Mouse (Mus musculus): Measurements from ENCODE around the gene Gm34653. TPM values are rescaled to one million over a fixed set of nuclear protein-coding genes. Genes with fewer than 3 reads are reported as not detected.
A peak's percentile ranks its signal among the peaks of the same experiment; 100 is the strongest.
"Not testable (repeated sequence)": the region's sequence is repeated elsewhere in the genome, so short reads cannot be mapped to it uniquely, and the experiment has no call there.

Gm34653 gene
- polyA plus RNA-seq (2012; rRNA removed) = not detected in 2 replicates

GRCm38 (mm10) chr2:34832766-34833457 is at the start of gene Gm34653:
Gene Gm34653, plus strand, starts transcription at chr2:34833007.
- not testable (repeated sequence) for H3K4me1 ChIP-seq (ENCODE audit: control insufficient read depth, insufficient read depth, low read length); H3K27me3 ChIP-seq (ENCODE audit: control insufficient read depth, insufficient read depth, low read length); DNase-seq; H3K4me3 ChIP-seq (replicated peaks; ENCODE audit: insufficient read depth, low read depth, low read length); H3K27ac ChIP-seq (ENCODE audit: insufficient read depth, low read length)
- WGBS = 58% methylated on average over 11 of the region's 11 CpGs

GRCm38 (mm10) chr2:34783064-34784020 is 49.5 kb upstream of the Gm34653 start:
- Histone ChIP-seq H3K4me3 (replicated peaks; ENCODE audit: insufficient read depth, low read depth, low read length) (no peak overlapping the region), H3K4me1 (ENCODE audit: control insufficient read depth, insufficient read depth, low read length) (no peaks in the 10 kb centered on the region), H3K27me3 (ENCODE audit: control insufficient read depth, insufficient read depth, low read length) (no peaks in the 10 kb centered on the region), H3K27ac (ENCODE audit: insufficient read depth, low read length) (no peak overlapping the region)
- 93% methylated on average over 14 of the region's 14 CpGs for WGBS
- TF ChIP-seq POLR2A (IDR thresholded peaks at IDR 0.05; ENCODE audit: borderline replicate concordance, insufficient read depth, low read length) (no peak), CTCF (IDR thresholded peaks at IDR 0.05; ENCODE audit: borderline replicate concordance, insufficient read depth, low read depth, low read length) (no peak)
- DNase-seq = no peak

GRCm38 (mm10) chr2:34784085-34784484 is 48.7 kb upstream of the Gm34653 start:
- no peaks in the 10 kb centered on the region for H3K27me3 ChIP-seq (ENCODE audit: control insufficient read depth, insufficient read depth, low read length)
- peak in 1 of 2 experiments; percentile 41 for DNase-seq
- TF ChIP-seq POLR2A (IDR thresholded peaks at IDR 0.05; ENCODE audit: borderline replicate concordance, insufficient read depth, low read length) (no peak), CTCF (IDR thresholded peaks at IDR 0.05; ENCODE audit: borderline replicate concordance, insufficient read depth, low read depth, low read length) (peak; percentile 76)
- H3K4me3 ChIP-seq (replicated peaks; ENCODE audit: insufficient read depth, low read depth, low read length) = no peak overlapping the region
- H3K27ac ChIP-seq (ENCODE audit: insufficient read depth, low read length) = no peak overlapping the region
- H3K4me1 ChIP-seq (ENCODE audit: control insufficient read depth, insufficient read depth, low read length) = no peaks in the 10 kb centered on the region
- 76% methylated on average over 2 of the region's 2 CpGs for WGBS

- DNase-seq = no peak
- H3K4me3 ChIP-seq (replicated peaks; ENCODE audit: insufficient read depth, low read depth, low read length) = no peak overlapping the region
- TF ChIP-seq POLR2A (IDR thresholded peaks at IDR 0.05; ENCODE audit: borderline replicate concordance, insufficient read depth, low read length) = no peak
- TF ChIP-seq CTCF (IDR thresholded peaks at IDR 0.05; ENCODE audit: borderline replicate concordance, insufficient read depth, low read depth, low read length) = no peak
- no peaks in the 10 kb centered on the region for H3K4me1 ChIP-seq (ENCODE audit: control insufficient read depth, insufficient read depth, low read length)
- 93% methylated on average over 8 of the region's 8 CpGs for WGBS
- no peak overlapping the region for H3K27ac ChIP-seq (ENCODE audit: insufficient read depth, low read length)
- H3K27me3 ChIP-seq (ENCODE audit: control insufficient read depth, insufficient read depth, low read length) = no peaks in the 10 kb centered on the region
Observed at GRCm38 (mm10) chr2:34790282-34790681, 42.5 kb upstream of the Gm34653 start.

- H3K27me3 ChIP-seq (ENCODE audit: control insufficient read depth, insufficient read depth, low read length); H3K4me1 ChIP-seq (ENCODE audit: control insufficient read depth, insufficient read depth, low read length); H3K27ac ChIP-seq (ENCODE audit: insufficient read depth, low read length); DNase-seq; H3K4me3 ChIP-seq (replicated peaks; ENCODE audit: insufficient read depth, low read depth, low read length): not testable (repeated sequence)
- 85% methylated on average over 2 of the region's 2 CpGs for WGBS
Observed at GRCm38 (mm10) chr2:34792543-34792942, 40.3 kb upstream of the Gm34653 start.

- TF ChIP-seq CTCF (IDR thresholded peaks at IDR 0.05; ENCODE audit: borderline replicate concordance, insufficient read depth, low read depth, low read length) = no peak
- TF ChIP-seq POLR2A (IDR thresholded peaks at IDR 0.05; ENCODE audit: borderline replicate concordance, insufficient read depth, low read length) = no peak
- no peak for DNase-seq
- WGBS = 97% methylated on average over 2 of the region's 2 CpGs
- no peak overlapping the region for H3K27ac ChIP-seq (ENCODE audit: insufficient read depth, low read length)
- H3K4me3 ChIP-seq (replicated peaks; ENCODE audit: insufficient read depth, low read depth, low read length) = no peak overlapping the region
- no peaks in the 10 kb centered on the region for H3K4me1 ChIP-seq (ENCODE audit: control insufficient read depth, insufficient read depth, low read length)
- no peaks in the 10 kb centered on the region for H3K27me3 ChIP-seq (ENCODE audit: control insufficient read depth, insufficient read depth, low read length)
Observed at GRCm38 (mm10) chr2:34794511-34794910, 38.3 kb upstream of the Gm34653 start.

- Histone ChIP-seq H3K4me1 (ENCODE audit: control insufficient read depth, insufficient read depth, low read length) (no peaks in the 10 kb centered on the region), H3K4me3 (replicated peaks; ENCODE audit: insufficient read depth, low read depth, low read length) (no peak overlapping the region), H3K27me3 (ENCODE audit: control insufficient read depth, insufficient read depth, low read length) (no peaks in the 10 kb centered on the region), H3K27ac (ENCODE audit: insufficient read depth, low read length) (no peak overlapping the region)
- no peak for TF ChIP-seq POLR2A (IDR thresholded peaks at IDR 0.05; ENCODE audit: borderline replicate concordance, insufficient read depth, low read length)
- no peak for TF ChIP-seq CTCF (IDR thresholded peaks at IDR 0.05; ENCODE audit: borderline replicate concordance, insufficient read depth, low read depth, low read length)
- 87% methylated on average over 7 of the region's 7 CpGs for WGBS
- DNase-seq = no peak
Observed at GRCm38 (mm10) chr2:34795426-34795825, 37.4 kb upstream of the Gm34653 start.
